Mouse (Mus musculus): ENCODE measurements around the gene Tomm40. TPM values are rescaled to one million over a fixed set of nuclear protein-coding genes. Genes with fewer than 3 reads are reported as not detected.

Tomm40 gene
- 0.37 TPM for polyA plus RNA-seq (2014; fragmentation: Illumina TruSeq; extraction: RNeasy Lipid Tissue Mini Kit (QIAGEN cat#74804))

DNA sequence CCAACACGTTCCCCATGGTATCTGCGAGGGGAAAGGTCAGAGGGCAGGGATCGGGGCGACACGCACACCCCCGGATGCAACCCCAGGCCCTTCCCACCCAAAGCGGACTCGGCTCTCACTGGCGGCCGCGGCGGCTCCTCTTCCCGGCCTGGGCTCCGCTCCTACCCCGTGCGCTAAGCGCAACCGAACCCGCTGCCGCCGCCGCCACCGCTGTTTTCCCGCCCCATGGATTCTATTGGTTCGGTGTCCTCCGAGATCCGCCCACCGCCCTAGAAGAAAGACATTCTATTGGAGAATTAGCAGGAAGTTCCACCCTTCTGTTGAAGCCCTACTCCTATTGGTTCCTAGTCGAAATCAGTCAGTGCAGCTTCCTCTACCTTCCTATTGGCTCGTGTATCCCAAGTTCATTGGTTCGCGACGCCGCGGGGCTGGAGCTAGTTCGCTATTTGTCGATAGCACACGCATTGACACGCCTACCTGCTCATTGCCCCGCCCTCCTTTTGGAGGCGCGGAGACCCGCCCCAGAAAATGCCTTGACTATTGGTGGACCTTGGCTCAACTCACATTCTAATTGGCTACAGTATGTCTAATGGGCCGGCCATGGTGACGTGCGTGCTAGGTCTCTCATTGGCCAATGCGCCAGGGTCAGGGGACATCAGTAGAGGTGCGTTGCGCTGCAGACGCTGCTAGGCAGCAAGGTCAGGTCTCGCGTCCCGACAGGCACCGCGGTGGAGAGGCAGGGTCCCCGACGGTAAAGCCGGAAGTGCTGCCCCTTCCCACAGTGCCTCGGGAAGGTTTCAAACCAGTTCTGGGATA lies at the start of gene Tomm40:
TSS of gene Tomm40 (minus strand) at position 200 of the 816 bp plus-strand sequence.

DNA sequence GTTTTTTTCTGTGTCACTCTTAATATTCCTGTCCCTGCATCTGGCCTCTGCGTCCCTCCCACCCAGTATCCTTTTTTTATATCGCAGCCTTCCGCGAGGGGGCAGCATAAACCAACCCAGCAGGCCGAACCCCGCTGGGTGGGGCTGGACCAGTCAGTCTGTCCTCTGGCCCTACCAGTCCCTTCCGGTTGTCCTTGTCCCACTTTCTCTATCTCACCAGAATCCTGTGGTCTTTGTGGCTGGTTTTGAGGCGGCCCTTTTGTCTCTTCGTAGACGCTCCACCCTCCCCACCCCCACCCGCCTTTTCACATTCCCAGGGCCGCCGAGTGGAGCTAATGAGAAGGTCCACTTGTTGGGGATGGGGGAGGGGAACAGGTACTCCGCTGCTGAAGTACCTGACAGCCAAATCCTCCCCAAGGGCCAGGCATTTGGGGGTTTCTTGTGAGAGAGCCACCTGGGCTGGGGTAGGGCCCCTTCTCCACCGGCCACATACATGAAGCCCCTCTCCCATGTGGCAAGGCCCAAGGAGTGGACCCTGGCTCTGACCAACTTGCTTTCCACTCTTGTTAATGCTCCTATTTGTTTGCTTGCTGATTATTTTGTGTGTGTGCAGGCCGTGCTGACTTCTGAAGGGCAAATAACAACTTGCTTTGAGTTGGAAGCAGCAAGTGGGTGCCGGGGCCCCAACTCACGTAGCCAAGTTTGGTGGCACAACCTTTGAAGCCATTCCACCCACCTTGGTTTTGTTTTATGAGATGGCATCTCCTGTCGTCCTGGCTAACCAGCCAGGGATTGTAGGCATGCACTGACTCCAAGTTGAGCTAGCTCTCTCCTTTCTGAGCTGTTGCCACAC lies 35.2 kb upstream of the Tomm40 start, which contains the start of gene Nectin2:
TSS of gene Nectin2 (minus strand) at position 267 of the 853 bp plus-strand sequence.

DNA sequence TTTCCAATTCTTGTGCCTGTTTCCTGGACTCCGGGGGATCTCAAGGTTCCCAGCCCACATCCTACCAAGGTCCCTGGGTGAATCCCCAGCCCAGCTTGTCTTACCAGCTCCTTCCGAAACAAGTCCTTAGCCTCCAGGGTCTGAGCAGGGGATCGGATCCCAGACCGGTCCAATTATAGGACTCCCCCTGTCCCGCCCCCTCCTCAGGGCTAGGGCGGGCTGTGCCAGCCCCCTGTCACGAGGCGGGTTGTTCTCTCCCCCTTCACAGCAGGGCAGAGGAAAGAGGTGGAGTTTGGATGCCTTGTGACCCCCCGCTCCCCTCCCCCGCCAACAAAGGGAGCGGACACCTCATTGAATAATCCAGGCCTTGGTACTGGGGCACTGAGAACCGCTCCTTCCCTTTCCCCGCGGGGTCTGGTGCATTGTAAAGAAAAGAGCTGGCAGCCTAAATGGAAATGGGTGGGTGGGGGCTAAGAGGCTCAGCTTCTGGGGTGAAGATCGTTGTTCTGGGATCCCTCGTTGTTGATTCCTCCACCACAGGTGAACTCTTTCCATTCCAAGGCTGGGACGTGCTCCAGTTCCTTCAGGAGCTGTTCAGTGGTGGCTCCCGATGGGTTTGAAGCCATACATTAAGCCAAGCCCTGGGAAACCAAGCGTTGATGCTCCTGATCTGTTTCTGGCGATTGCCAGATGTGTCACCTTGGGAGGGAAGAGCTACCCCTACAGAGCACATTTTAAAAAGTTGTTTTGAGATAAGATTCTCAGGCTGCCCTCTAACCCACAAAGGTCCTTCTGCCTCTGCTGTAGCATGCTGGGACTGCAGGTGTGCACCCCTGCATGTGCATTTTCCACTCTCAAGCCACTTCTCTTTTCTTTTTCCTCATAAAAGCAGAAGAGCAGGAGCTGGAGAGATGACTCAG lies 16.1 kb downstream of the Tomm40 start, which contains the start of gene Apoe:
TSS of gene Apoe (minus strand) at position 282 of the 920 bp plus-strand sequence.

DNA sequence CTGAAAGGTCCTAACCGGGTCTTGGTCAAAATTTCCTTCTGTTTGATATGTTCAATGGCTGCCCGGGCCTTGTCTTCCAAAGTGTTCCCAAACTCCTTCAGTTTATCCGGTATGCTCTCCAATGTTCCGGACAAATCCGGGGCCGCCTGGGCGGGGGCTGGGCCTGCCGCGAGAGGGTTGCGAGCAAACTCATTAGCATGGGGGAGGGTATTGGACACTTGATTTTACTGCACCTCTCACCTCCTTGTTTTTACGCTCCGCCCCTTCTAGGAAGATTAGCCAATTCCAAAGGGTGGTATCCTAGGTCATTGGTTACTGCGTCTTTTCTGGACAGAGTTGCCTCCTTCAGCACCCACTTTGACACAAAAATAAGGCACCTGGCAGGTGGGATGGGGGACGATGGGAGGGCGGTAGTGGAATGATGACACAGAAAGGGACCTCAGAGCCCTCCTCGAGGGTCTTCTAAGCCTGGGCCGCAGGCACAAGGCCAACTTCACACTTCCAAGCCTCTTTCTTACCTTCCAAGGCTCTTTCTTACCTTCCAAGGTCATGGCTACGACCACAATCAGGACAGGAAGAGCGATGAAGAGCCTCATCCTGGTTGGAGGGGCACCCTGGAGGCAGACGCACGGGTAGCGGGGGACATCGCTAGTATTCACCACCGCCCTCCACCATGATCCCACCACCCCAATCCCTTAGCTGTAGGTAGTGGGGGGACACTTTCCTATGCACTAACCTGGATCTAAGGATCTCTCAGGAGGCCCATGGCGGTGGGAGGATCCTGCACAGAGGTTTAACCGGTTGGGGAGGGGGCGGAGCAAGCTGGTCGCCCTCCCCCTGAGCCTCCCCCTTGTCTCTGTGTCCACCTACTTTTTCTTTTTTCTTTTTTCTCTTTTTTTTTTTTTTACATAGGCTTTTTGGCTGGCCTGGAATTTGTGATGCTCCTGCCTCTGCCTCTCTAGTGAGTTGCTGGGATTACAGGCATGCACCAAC lies 23.1 kb downstream of the Tomm40 start, which contains the start of gene Apoc1:
TSS of gene Apoc1 (minus strand) at position 788 of the 993 bp plus-strand sequence.

DNA sequence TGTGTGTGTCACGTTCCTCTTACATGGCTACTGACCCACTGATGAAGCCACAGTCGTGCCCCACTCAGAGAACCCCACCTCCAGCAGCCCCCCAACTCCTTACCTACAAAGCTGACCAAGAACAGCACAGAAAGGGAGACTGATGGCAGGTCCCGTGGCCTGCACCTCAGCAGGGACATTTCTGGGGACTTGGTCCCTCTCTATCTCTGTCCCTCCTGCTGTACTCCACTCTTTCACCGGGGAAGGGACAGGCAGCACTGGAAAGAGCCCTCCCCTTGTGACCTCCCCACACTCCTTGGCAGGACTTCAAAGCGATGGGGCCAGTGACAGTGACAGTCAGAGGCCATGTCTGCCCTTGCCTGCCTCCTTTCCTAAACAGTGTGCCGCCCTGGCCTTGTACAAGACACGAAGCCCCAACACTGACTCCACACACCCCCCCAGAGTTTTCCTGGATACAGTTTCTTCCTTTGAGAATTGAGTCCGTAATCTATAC lies 34.0 kb downstream of the Tomm40 start, which contains the start of the genes Gm44805 and Apoc4:
TSS of gene Gm44805 (minus strand) at position 222 of the 493 bp plus-strand sequence.
TSS of gene Apoc4 (minus strand) at position 278 of the 493 bp plus-strand sequence.

DNA sequence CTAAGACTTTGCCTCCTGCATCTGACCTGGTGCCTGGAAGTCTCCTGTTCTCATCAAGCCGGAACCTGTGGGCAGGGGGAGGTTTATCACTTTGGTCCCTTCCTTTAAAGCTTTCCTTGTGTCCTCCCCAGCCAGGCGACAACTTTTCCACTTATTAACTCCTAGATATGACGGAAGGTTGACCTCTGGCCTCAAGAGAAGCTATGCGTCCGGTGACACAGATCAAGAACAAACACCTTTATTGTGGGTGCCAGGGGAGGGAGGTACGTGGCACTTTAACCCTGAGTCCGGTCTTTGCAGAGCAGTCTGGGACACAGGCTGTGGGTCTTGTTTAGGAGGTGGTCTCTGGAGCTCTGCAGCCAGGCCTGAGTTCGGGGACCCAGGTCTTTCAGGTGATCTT lies 37.4 kb downstream of the Tomm40 start, which contains the start of gene Apoc2:
TSS of gene Apoc2 (minus strand) at position 70 of the 400 bp plus-strand sequence.

DNA sequence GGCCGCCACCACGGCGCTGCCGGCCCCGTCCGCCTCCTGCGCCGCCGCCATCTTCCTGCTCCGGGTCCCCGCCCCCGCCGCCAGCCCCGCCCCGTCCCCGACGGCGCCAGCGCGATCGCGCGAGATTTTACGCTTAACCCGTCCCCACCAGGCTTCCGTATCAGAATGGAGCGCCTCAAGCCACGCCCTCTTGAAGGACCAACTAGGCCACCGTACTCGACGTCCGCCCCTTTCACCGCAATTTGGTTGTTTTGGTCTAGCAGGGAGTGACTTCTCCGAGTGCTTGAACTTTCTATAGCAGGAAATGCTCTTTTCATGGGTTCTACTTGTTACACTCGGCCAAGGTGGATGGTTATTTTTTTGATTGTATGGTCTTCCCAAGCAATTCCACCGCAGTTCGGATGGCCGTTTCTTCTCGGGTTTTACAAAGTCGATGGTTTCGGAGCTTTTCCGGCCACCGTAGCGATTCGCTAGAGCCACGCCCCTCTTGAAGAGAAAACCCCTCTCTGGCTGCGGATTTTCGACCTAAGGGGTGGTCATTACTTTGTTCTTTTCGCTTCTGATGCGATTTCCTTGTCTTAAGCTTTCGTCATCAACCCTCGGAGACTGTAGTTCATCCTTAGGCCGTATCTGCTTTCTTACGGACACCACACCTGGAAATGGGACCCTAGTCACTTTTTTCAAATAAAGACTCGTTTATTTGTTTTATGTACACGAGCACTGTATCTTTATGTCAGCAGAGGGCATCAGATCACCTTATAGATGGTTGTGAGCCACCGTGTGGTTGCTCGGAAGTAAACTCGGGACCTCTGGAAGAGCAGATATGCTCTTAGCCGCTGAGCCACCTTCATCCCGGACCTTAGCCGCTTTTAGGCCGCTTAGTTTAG lies 50.0 kb downstream of the Tomm40 start, which contains the start of gene Clptm1:
TSS of gene Clptm1 (minus strand) at position 79 of the 887 bp plus-strand sequence.

Other genes with a start within 250 kb of the Tomm40 start
- 3.2 TPM for gene Bloc1s3, start 207.1 kb downstream of the Tomm40 start, polyA plus RNA-seq (2014; fragmentation: Illumina TruSeq; extraction: RNeasy Lipid Tissue Mini Kit (QIAGEN cat#74804))
- gene Trappc6a, start 207.0 kb downstream of the Tomm40 start, polyA plus RNA-seq (2014; fragmentation: Illumina TruSeq; extraction: RNeasy Lipid Tissue Mini Kit (QIAGEN cat#74804)) = not detected
- not detected for gene Nkpd1, start 197.6 kb downstream of the Tomm40 start, polyA plus RNA-seq (2014; fragmentation: Illumina TruSeq; extraction: RNeasy Lipid Tissue Mini Kit (QIAGEN cat#74804))
- gene Ppp1r37, start 152.4 kb downstream of the Tomm40 start, polyA plus RNA-seq (2014; fragmentation: Illumina TruSeq; extraction: RNeasy Lipid Tissue Mini Kit (QIAGEN cat#74804)) = 0.37 TPM
- not detected for gene Zfp296, start 138.2 kb downstream of the Tomm40 start, polyA plus RNA-seq (2014; fragmentation: Illumina TruSeq; extraction: RNeasy Lipid Tissue Mini Kit (QIAGEN cat#74804))
- gene Gemin7, start 137.8 kb downstream of the Tomm40 start, polyA plus RNA-seq (2014; fragmentation: Illumina TruSeq; extraction: RNeasy Lipid Tissue Mini Kit (QIAGEN cat#74804)) = 16.3 TPM
- 1.6 TPM for gene Clasrp, start 111.0 kb downstream of the Tomm40 start, polyA plus RNA-seq (2014; fragmentation: Illumina TruSeq; extraction: RNeasy Lipid Tissue Mini Kit (QIAGEN cat#74804))
- 0.66 TPM for gene Relb, start 86.0 kb downstream of the Tomm40 start, polyA plus RNA-seq (2014; fragmentation: Illumina TruSeq; extraction: RNeasy Lipid Tissue Mini Kit (QIAGEN cat#74804))
- gene Clptm1, start 50.4 kb downstream of the Tomm40 start, polyA plus RNA-seq (2014; fragmentation: Illumina TruSeq; extraction: RNeasy Lipid Tissue Mini Kit (QIAGEN cat#74804)) = 14.3 TPM
- not detected for gene Apoc2, start 37.5 kb downstream of the Tomm40 start, polyA plus RNA-seq (2014; fragmentation: Illumina TruSeq; extraction: RNeasy Lipid Tissue Mini Kit (QIAGEN cat#74804))
- not detected for gene Gm44805, start 34.0 kb downstream of the Tomm40 start, polyA plus RNA-seq (2014; fragmentation: Illumina TruSeq; extraction: RNeasy Lipid Tissue Mini Kit (QIAGEN cat#74804))
- gene Apoc4, start 34.0 kb downstream of the Tomm40 start, polyA plus RNA-seq (2014; fragmentation: Illumina TruSeq; extraction: RNeasy Lipid Tissue Mini Kit (QIAGEN cat#74804)) = not detected
- gene Apoc1, start 22.8 kb downstream of the Tomm40 start, polyA plus RNA-seq (2014; fragmentation: Illumina TruSeq; extraction: RNeasy Lipid Tissue Mini Kit (QIAGEN cat#74804)) = 1.7 TPM
- gene Apoe, start 16.2 kb downstream of the Tomm40 start, polyA plus RNA-seq (2014; fragmentation: Illumina TruSeq; extraction: RNeasy Lipid Tissue Mini Kit (QIAGEN cat#74804)) = 8.6 TPM
- gene Nectin2, start 35.0 kb upstream of the Tomm40 start, polyA plus RNA-seq (2014; fragmentation: Illumina TruSeq; extraction: RNeasy Lipid Tissue Mini Kit (QIAGEN cat#74804)) = 7.6 TPM
- gene Bcam, start 55.6 kb upstream of the Tomm40 start, polyA plus RNA-seq (2014; fragmentation: Illumina TruSeq; extraction: RNeasy Lipid Tissue Mini Kit (QIAGEN cat#74804)) = not detected
- gene Cblc, start 81.4 kb upstream of the Tomm40 start, polyA plus RNA-seq (2014; fragmentation: Illumina TruSeq; extraction: RNeasy Lipid Tissue Mini Kit (QIAGEN cat#74804)) = not detected
- gene Bcl3, start 107.3 kb upstream of the Tomm40 start, polyA plus RNA-seq (2014; fragmentation: Illumina TruSeq; extraction: RNeasy Lipid Tissue Mini Kit (QIAGEN cat#74804)) = not detected
- gene Gm19345, start 136.6 kb upstream of the Tomm40 start, polyA plus RNA-seq (2014; fragmentation: Illumina TruSeq; extraction: RNeasy Lipid Tissue Mini Kit (QIAGEN cat#74804)) = not detected
- gene Ceacam16, start 145.9 kb upstream of the Tomm40 start, polyA plus RNA-seq (2014; fragmentation: Illumina TruSeq; extraction: RNeasy Lipid Tissue Mini Kit (QIAGEN cat#74804)) = not detected
- gene Ceacam19, start 172.5 kb upstream of the Tomm40 start, polyA plus RNA-seq (2014; fragmentation: Illumina TruSeq; extraction: RNeasy Lipid Tissue Mini Kit (QIAGEN cat#74804)) = not detected
- 34.4 TPM for gene Pvr, start 205.7 kb upstream of the Tomm40 start, polyA plus RNA-seq (2014; fragmentation: Illumina TruSeq; extraction: RNeasy Lipid Tissue Mini Kit (QIAGEN cat#74804))
- gene Igsf23, start 235.3 kb upstream of the Tomm40 start, polyA plus RNA-seq (2014; fragmentation: Illumina TruSeq; extraction: RNeasy Lipid Tissue Mini Kit (QIAGEN cat#74804)) = not detected
- gene Ceacam20, start 250.0 kb upstream of the Tomm40 start, polyA plus RNA-seq (2014; fragmentation: Illumina TruSeq; extraction: RNeasy Lipid Tissue Mini Kit (QIAGEN cat#74804)) = 1.00 TPM

All from ovary, adult 10 weeks (tissue).